In the genomic region with DNA sequence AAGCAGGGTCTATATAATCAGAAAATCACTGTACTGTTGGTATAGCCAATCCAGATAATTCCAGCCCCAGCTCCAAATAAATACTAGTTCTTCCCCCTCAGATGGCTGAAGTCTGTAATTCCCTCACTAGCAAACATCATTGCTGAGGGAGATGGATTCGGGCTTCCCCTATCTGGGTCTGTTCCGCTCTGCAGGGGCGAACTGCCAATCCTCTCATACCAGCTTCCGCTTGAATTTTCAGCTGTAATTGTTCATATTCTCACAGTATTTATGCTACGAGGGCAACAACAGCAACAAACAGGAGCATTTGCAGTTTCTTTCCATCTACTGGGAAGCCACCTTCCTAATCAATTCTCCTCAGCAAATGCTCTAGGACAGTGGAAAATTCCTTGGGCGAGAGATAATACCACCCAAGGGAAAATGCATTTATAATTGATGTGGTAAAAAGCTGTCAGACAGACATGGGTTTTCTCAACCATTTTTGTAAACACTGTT, we compare ENCODE assay signal across 20 mouse cellular contexts.
A peak's percentile ranks its signal among the peaks of the same experiment; 100 is the strongest.
DNase-seq lines count a peak whose midpoint lies in the region; ATAC-seq and TF ChIP-seq lines count a peak whose summit lies in the region.
"Had no signal": no experiment of that assay in that cellular context is flagged by ENCODE, and none has a peak within 500 bp of the region (broad histone marks: within the 10 kb centered on the region; RNA-seq: fewer than 3 reads in every experiment).

No protein-coding gene starts in this region.

- H3K27me3 ChIP-seq in embryonic facial prominence, embryonic 14.5 days (replicated peaks; ENCODE audit: control insufficient read depth, insufficient read depth, low read length), result no peaks in the 10 kb centered on the region
- no peaks in the 10 kb centered on the region for H3K27me3 ChIP-seq in embryonic facial prominence, embryonic 10.5 days (replicated peaks; ENCODE audit: low read depth, poor library complexity, severe bottlenecking)
- no peaks in the 10 kb centered on the region for H3K27me3 ChIP-seq in intestine, embryonic 15.5 days (replicated peaks)
- H3K27me3 ChIP-seq in intestine, postnatal 0 days (replicated peaks; ENCODE audit: control insufficient read depth, insufficient read depth, low read length), result no peaks in the 10 kb centered on the region
- no peaks in the 10 kb centered on the region for H3K27me3 ChIP-seq in midbrain, embryonic 15.5 days (replicated peaks)
- H3K27me3 ChIP-seq in midbrain, embryonic 10.5 days (ENCODE audit: low read depth, poor library complexity, severe bottlenecking), result no peaks in the 10 kb centered on the region
- H3K27me3 ChIP-seq in midbrain, postnatal 0 days (ENCODE audit: insufficient read depth, low read length), result no peaks in the 10 kb centered on the region
- H3K27me3 ChIP-seq: CH12.LX; embryonic facial prominence, embryonic 12.5 days; heart, embryonic 13.5 days had no signal

- 56% methylated on average over 6 of the region's 6 CpGs for WGBS in embryonic facial prominence, embryonic 14.5 days
- WGBS in embryonic facial prominence, embryonic 10.5 days, result 87% methylated on average over 6 of the region's 6 CpGs
- WGBS in intestine, embryonic 15.5 days, result 44% methylated on average over 6 of the region's 6 CpGs
- 56% methylated on average over 6 of the region's 6 CpGs for whole genome bisulfite sequencing in intestine, postnatal 0 days
- WGBS in midbrain, embryonic 15.5 days, result 56% methylated on average over 6 of the region's 6 CpGs
- WGBS in midbrain, embryonic 10.5 days, result 96% methylated on average over 6 of the region's 6 CpGs
- WGBS in midbrain, postnatal 0 days, result 43% methylated on average over 6 of the region's 6 CpGs

- no peaks in the 10 kb centered on the region for H3K4me1 ChIP-seq in embryonic facial prominence, embryonic 14.5 days (ENCODE audit: control insufficient read depth, insufficient read depth, low read length)
- no peaks in the 10 kb centered on the region for H3K4me1 ChIP-seq in embryonic facial prominence, embryonic 10.5 days
- H3K4me1 ChIP-seq in intestine, embryonic 15.5 days (replicated peaks), result 0 out of 2 replicates have a peak, but pooled peaks cover 3% of the 10 kb centered on the region
- no peaks in the 10 kb centered on the region for H3K4me1 ChIP-seq in intestine, postnatal 0 days (replicated peaks; ENCODE audit: control insufficient read depth, insufficient read depth, low read length)
- no peaks in the 10 kb centered on the region for H3K4me1 ChIP-seq in midbrain, embryonic 15.5 days
- H3K4me1 ChIP-seq in midbrain, embryonic 10.5 days, result no peaks in the 10 kb centered on the region
- H3K4me1 ChIP-seq in midbrain, postnatal 0 days (ENCODE audit: insufficient read depth, low read length), result no peaks in the 10 kb centered on the region
- H3K4me1 ChIP-seq: embryonic facial prominence, embryonic 12.5 days; heart, embryonic 13.5 days had no signal

- no peaks in the 10 kb centered on the region for H3K36me3 ChIP-seq in embryonic facial prominence, embryonic 14.5 days (ENCODE audit: control insufficient read depth, insufficient read depth, low read length)
- no peaks in the 10 kb centered on the region for H3K36me3 ChIP-seq in embryonic facial prominence, embryonic 10.5 days (replicated peaks)
- no peaks in the 10 kb centered on the region for H3K36me3 ChIP-seq in intestine, embryonic 15.5 days
- H3K36me3 ChIP-seq in intestine, postnatal 0 days (ENCODE audit: control insufficient read depth, insufficient read depth), result no peaks in the 10 kb centered on the region
- no peaks in the 10 kb centered on the region for H3K36me3 ChIP-seq in midbrain, embryonic 15.5 days (replicated peaks)
- no peaks in the 10 kb centered on the region for H3K36me3 ChIP-seq in midbrain, embryonic 10.5 days
- no peaks in the 10 kb centered on the region for H3K36me3 ChIP-seq in midbrain, postnatal 0 days (ENCODE audit: insufficient read depth, low read length)
- H3K36me3 ChIP-seq: embryonic facial prominence, embryonic 12.5 days; heart, embryonic 13.5 days had no signal

- peak; percentile 39 for DNase-seq in embryonic facial prominence, embryonic 14.5 days (ENCODE audit: low spot score)
- DNase-seq in embryonic facial prominence, embryonic 10.5 days (ENCODE audit: low spot score), result no peak
- DNase-seq in midbrain, embryonic 10.5 days (ENCODE audit: low spot score), result no peak
- DNase-seq in midbrain, postnatal 0 days (ENCODE audit: low spot score), result peak; percentile 8
- no peak for DNase-seq in thymus, postnatal 4 days
- DNase-seq: adrenal gland, adult 2 months; cerebellum, adult 11 months; heart, adult 11 months; heart, postnatal 36 days; lung, adult 18-20 months; lung, postnatal 36 days; thymus, postnatal 36 days had no signal

- H3K4me3 ChIP-seq in embryonic facial prominence, embryonic 14.5 days (ENCODE audit: low read depth, low read length), result no peak overlapping the region
- no peak overlapping the region for H3K4me3 ChIP-seq in embryonic facial prominence, embryonic 10.5 days
- H3K4me3 ChIP-seq in intestine, embryonic 15.5 days (replicated peaks), result no peak overlapping the region
- H3K4me3 ChIP-seq in intestine, postnatal 0 days (ENCODE audit: low read depth, low read length), result no peak overlapping the region
- H3K4me3 ChIP-seq in midbrain, embryonic 15.5 days, result no peak overlapping the region
- no peak overlapping the region for H3K4me3 ChIP-seq in midbrain, embryonic 10.5 days
- H3K4me3 ChIP-seq in midbrain, postnatal 0 days (ENCODE audit: low read depth, low read length), result no peak overlapping the region
- H3K4me3 ChIP-seq: embryonic facial prominence, embryonic 12.5 days; heart, embryonic 13.5 days; layer of hippocampus, adult 2 months had no signal

- no peak overlapping the region for H3K9ac ChIP-seq in embryonic facial prominence, embryonic 14.5 days (ENCODE audit: low read depth, low read length)
- no peak overlapping the region for H3K9ac ChIP-seq in intestine, embryonic 15.5 days
- H3K9ac ChIP-seq in intestine, postnatal 0 days (ENCODE audit: low read depth, low read length), result no peak overlapping the region
- H3K9ac ChIP-seq in midbrain, embryonic 15.5 days, result no peak overlapping the region
- H3K9ac ChIP-seq in midbrain, postnatal 0 days (replicated peaks; ENCODE audit: low read length, poor library complexity, severe bottlenecking), result no peak overlapping the region
- H3K9ac ChIP-seq: embryonic facial prominence, embryonic 12.5 days; heart, embryonic 13.5 days had no signal

- H3K9me3 ChIP-seq in embryonic facial prominence, embryonic 14.5 days (ENCODE audit: control insufficient read depth, low read length), result no peaks in the 10 kb centered on the region
- 0 out of 2 replicates have a peak, but pooled peaks cover 6% of the 10 kb centered on the region for H3K9me3 ChIP-seq in embryonic facial prominence, embryonic 10.5 days
- no peaks in the 10 kb centered on the region for H3K9me3 ChIP-seq in intestine, embryonic 15.5 days
- no peaks in the 10 kb centered on the region for H3K9me3 ChIP-seq in intestine, postnatal 0 days (ENCODE audit: control insufficient read depth)
- no peaks in the 10 kb centered on the region for H3K9me3 ChIP-seq in midbrain, embryonic 15.5 days
- H3K9me3 ChIP-seq in midbrain, embryonic 10.5 days (replicated peaks), result peaks cover 7% of the 10 kb centered on the region; the same call in 1 of the 2 replicates
- no peaks in the 10 kb centered on the region for H3K9me3 ChIP-seq in midbrain, postnatal 0 days (ENCODE audit: low read length)
- H3K9me3 ChIP-seq: embryonic facial prominence, embryonic 12.5 days had no signal

- H3K27ac ChIP-seq in embryonic facial prominence, embryonic 14.5 days (replicated peaks; ENCODE audit: low read depth, low read length), result no peak overlapping the region
- H3K27ac ChIP-seq in embryonic facial prominence, embryonic 10.5 days (replicated peaks), result no peak overlapping the region
- 0 out of 2 replicates have a peak overlapping the region, but pooled peaks have one; percentile 9 for H3K27ac ChIP-seq in intestine, embryonic 15.5 days
- H3K27ac ChIP-seq in intestine, postnatal 0 days (ENCODE audit: low read depth, low read length), result no peak overlapping the region
- H3K27ac ChIP-seq in midbrain, embryonic 15.5 days, result 0 out of 2 replicates have a peak overlapping the region, but pooled peaks have one; percentile 10
- H3K27ac ChIP-seq in midbrain, embryonic 10.5 days (replicated peaks), result no peak overlapping the region
- H3K27ac ChIP-seq in midbrain, postnatal 0 days (ENCODE audit: low read depth, low read length), result no peak overlapping the region
- H3K27ac ChIP-seq: embryonic facial prominence, embryonic 12.5 days; heart, embryonic 13.5 days; layer of hippocampus, adult 2 months had no signal

- ATAC-seq in embryonic facial prominence, embryonic 14.5 days (ENCODE audit: low read depth), result no peak
- ATAC-seq in intestine, embryonic 15.5 days, result no peak
- no peak for ATAC-seq in intestine, postnatal 0 days
- ATAC-seq in midbrain, embryonic 15.5 days (replicated peaks), result no peak
- ATAC-seq in midbrain, postnatal 0 days (ENCODE audit: low FRiP score), result no peak
- ATAC-seq: inflammation-experienced regulatory T-cells, adult 6 months had no signal

- H3K4me2 ChIP-seq in embryonic facial prominence, embryonic 14.5 days (ENCODE audit: low read depth, low read length), result no peak overlapping the region
- no peak overlapping the region for H3K4me2 ChIP-seq in intestine, embryonic 15.5 days (replicated peaks)
- H3K4me2 ChIP-seq in intestine, postnatal 0 days (replicated peaks; ENCODE audit: low read depth), result no peak overlapping the region
- H3K4me2 ChIP-seq in midbrain, embryonic 15.5 days, result no peak overlapping the region
- no peak overlapping the region for H3K4me2 ChIP-seq in midbrain, postnatal 0 days (ENCODE audit: low read depth, low read length, poor library complexity, severe bottlenecking)
- H3K4me2 ChIP-seq: embryonic facial prominence, embryonic 12.5 days; heart, embryonic 13.5 days had no signal

- TF ChIP-seq CTCF in intestine, postnatal 0 days (IDR thresholded peaks at IDR 0.05; ENCODE audit: low read depth), result no peak
- no peak for TF ChIP-seq CTCF in midbrain, postnatal 0 days (IDR thresholded peaks at IDR 0.05)

Comparison
In these comparisons a context has a peak if more than half of its experiments do, and no peak if none do; other contexts are left out.
1. DNase-seq: peak in embryonic facial prominence, embryonic 14.5 days (single experiment) and midbrain, postnatal 0 days (single experiment); none in embryonic facial prominence, embryonic 10.5 days (single experiment), midbrain, embryonic 10.5 days (single experiment) and thymus, postnatal 4 days (single experiment).
2. H3K27ac ChIP-seq: peak in intestine, embryonic 15.5 days (single experiment) and midbrain, embryonic 15.5 days (single experiment); none in embryonic facial prominence, embryonic 14.5 days (single experiment), embryonic facial prominence, embryonic 10.5 days (single experiment), intestine, postnatal 0 days (single experiment), midbrain, embryonic 10.5 days (single experiment) and midbrain, postnatal 0 days (single experiment).